Mouse (Mus musculus) lung, embryonic 16.5 days (tissue): ENCODE measurements around the gene Sppl3. TPM values are rescaled to one million over a fixed set of nuclear protein-coding genes. Genes with fewer than 3 reads are reported as not detected.

Experiments used
- ATAC-seq: fragments of 200-750 bp; cut with Nextera tagmentation; 2 replicates; pipeline ENCODE4 v1.8.0; 2017; ENCODE audit warnings: low read depth, mild to moderate bottlenecking, moderate library complexity
- H3K27ac ChIP-seq: fragments of 300-500 bp; sonication (generic); 2 replicates; pipeline ENCODE4 v1.5.1; 2014; ENCODE audit warnings: mild to moderate bottlenecking, control low read depth, low read length
- H3K27me3 ChIP-seq: fragments of 300-500 bp; sonication (generic); 2 replicates; pipeline ENCODE4 v1.6.1; 2014; ENCODE audit warnings: low read depth, low read length, mixed read lengths; ENCODE audit not compliant: control insufficient read depth, insufficient read depth
- H3K36me3 ChIP-seq: fragments of 300-500 bp; sonication (generic); 2 replicates; pipeline ENCODE4 v1.6.1; 2014; ENCODE audit warnings: low read length; ENCODE audit not compliant: control insufficient read depth, insufficient read depth
- H3K4me1 ChIP-seq: fragments of 300-500 bp; sonication (generic); replicated peaks from 2 replicates; pipeline ENCODE4 v1.6.1; 2014; ENCODE audit warnings: low read length, mixed read lengths; ENCODE audit not compliant: control insufficient read depth, insufficient read depth
- H3K4me2 ChIP-seq: fragments of 300-500 bp; sonication (generic); 2 replicates; pipeline ENCODE4 v1.6.1; 2014; ENCODE audit warnings: low read depth, low read length, control low read depth
- H3K4me3 ChIP-seq: fragments of 300-500 bp; sonication (generic); 2 replicates; pipeline ENCODE4 v1.5.1; 2014; ENCODE audit warnings: mild to moderate bottlenecking, low read length, control low read depth
- H3K9ac ChIP-seq: fragments of 300-500 bp; sonication (generic); 2 replicates; pipeline ENCODE4 v1.6.1; 2014; ENCODE audit warnings: low read length, control low read depth
- H3K9me3 ChIP-seq: fragments of 300-500 bp; sonication (generic); 2 replicates; pipeline ENCODE4 v1.6.1; 2016; ENCODE audit warnings: low read length; ENCODE audit not compliant: control insufficient read depth
- WGBS: fragments of 180-500 bp; shearing (Covaris S2); extraction: QIAGEN DNeasy Blood & Tissue Kit; methylation state at CpG from one replicate; pipeline ENCODE4 v1.1.7; 2014; 5-methylcytosine and 5-hydroxymethylcytosine counted together
- polyA plus RNA-seq: library from polyadenylated mRNA; unstranded; fragments of >200 nt; fragmentation: Nextera tagmentation; extraction: Ambion mirVana; gene quantifications from 2 replicates; pipeline ENCODE4 v1.2.1, GENCODE M21; 2015

Sppl3 gene
- polyA plus RNA-seq, 1 experiment from 2014 or later: 9.6 TPM

GRCm38 (mm10) chr5:115117467-115117866 lies 106.5 kb downstream of the Sppl3 start:
- Histone ChIP-seq H3K9me3 (no peaks in the 10 kb centered on the region), H3K36me3 (peaks cover 15% of the 10 kb centered on the region; the same call in 1 of the 2 replicates), H3K27me3 (no peaks in the 10 kb centered on the region), H3K4me3 (no peak overlapping the region), H3K9ac (no peak overlapping the region), H3K27ac (no peak overlapping the region), H3K4me2 (no peak overlapping the region), H3K4me1 (peaks cover 11% of the 10 kb centered on the region; the same call in 1 of the 2 replicates)
- WGBS: 78% methylated on average over 13 of the region's 13 CpGs
- ATAC-seq: no peak

GRCm38 (mm10) chr5:115118961-115119570 lies 108.1 kb downstream of the Sppl3 start, which contains the start of gene Acads:
TSS of gene Acads (minus strand) at chr5:115119346.
- Histone ChIP-seq H3K27ac (peak within 1 kb of the TSS; percentile 67), H3K9ac (peak within 1 kb of the TSS; percentile 89), H3K4me3 (peak within 1 kb of the TSS; percentile 99), H3K36me3 (peaks cover 14% of the 10 kb centered on the region; the same call in 1 of the 2 replicates), H3K4me2 (peak within 1 kb of the TSS; percentile 82), H3K4me1 (peaks cover 11% of the 10 kb centered on the region; the same call in 1 of the 2 replicates), H3K9me3 (no peaks in the 10 kb centered on the region), H3K27me3 (no peaks in the 10 kb centered on the region)
- under 1% methylated on average over 37 of the region's 39 CpGs for WGBS
- peak; percentile 98 for ATAC-seq

- no peaks in the 10 kb centered on the region for H3K9me3 ChIP-seq
- WGBS: 80% methylated on average over 5 of the region's 5 CpGs
- peaks cover 6% of the 10 kb centered on the region; the same call in 1 of the 2 replicates for H3K36me3 ChIP-seq
- no peak overlapping the region for H3K4me2 ChIP-seq
- ATAC-seq: no peak
- H3K4me3 ChIP-seq: no peak overlapping the region
- no peak overlapping the region for H3K9ac ChIP-seq
- no peak overlapping the region for H3K27ac ChIP-seq
- peaks cover 19% of the 10 kb centered on the region for H3K4me1 ChIP-seq
- no peaks in the 10 kb centered on the region for H3K27me3 ChIP-seq
These were observed 110.0 kb downstream of the Sppl3 start for GRCm38 (mm10) chr5:115120978-115121377.

- Histone ChIP-seq H3K27me3 (no peaks in the 10 kb centered on the region), H3K27ac (no peak overlapping the region), H3K9me3 (no peaks in the 10 kb centered on the region), H3K4me2 (no peak overlapping the region), H3K36me3 (peaks cover 16% of the 10 kb centered on the region; the same call in 1 of the 2 replicates), H3K4me3 (no peak overlapping the region), H3K4me1 (peaks cover 8% of the 10 kb centered on the region), H3K9ac (no peak overlapping the region)
- WGBS: 91% methylated on average over 6 of the region's 6 CpGs
- peak; percentile 32; the same call in 1 of the 2 replicates for ATAC-seq
These were observed 113.8 kb downstream of the Sppl3 start for GRCm38 (mm10) chr5:115124690-115125089.

DNA sequence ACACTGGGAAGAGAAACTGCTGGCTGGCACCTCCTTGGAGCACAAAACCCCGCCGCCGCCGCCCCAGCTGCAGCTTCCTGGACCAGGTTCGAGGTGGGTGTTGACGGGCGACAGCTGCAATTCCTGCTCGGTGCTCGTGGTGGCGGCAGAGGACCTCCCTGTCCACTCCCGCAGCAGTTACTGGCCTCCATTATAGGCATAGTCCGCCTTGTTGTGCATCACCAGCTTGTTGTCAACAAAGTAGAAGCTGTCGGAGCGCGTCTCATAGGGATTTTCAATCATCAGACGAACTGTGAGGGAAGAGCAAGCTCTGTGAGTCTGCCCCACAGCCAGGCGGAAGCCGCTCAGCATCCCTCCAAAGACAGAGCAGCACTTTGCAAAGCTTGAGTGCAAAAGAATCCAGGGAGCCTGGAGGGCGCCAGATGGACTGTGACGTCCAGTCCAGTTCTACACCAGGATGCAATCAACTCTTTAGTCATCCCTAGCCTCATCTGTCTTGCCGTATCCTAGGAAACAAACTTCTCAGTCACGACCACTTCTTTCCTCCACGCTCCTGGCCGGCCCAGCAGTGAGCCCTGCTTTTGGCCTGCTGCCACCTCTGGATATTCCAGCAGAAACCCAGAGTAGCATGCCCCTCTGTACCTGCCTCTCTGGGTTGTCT lies 114.4 kb downstream of the Sppl3 start:
- WGBS: 20% methylated on average over 24 of the region's 24 CpGs
- H3K4me1 ChIP-seq: peaks cover 8% of the 10 kb centered on the region
- H3K4me2 ChIP-seq: 0 out of 2 replicates have a peak overlapping the region, but pooled peaks have one; percentile 18
- H3K9ac ChIP-seq: no peak overlapping the region
- H3K27ac ChIP-seq: no peak overlapping the region
- ATAC-seq: peak; percentile 88
- no peaks in the 10 kb centered on the region for H3K27me3 ChIP-seq
- peaks cover 16% of the 10 kb centered on the region; the same call in 1 of the 2 replicates for H3K36me3 ChIP-seq
- no peaks in the 10 kb centered on the region for H3K9me3 ChIP-seq
- H3K4me3 ChIP-seq: 0 out of 2 replicates have a peak overlapping the region, but pooled peaks have one; percentile 17

- Histone ChIP-seq H3K4me3 (no peak overlapping the region), H3K36me3 (peaks cover 16% of the 10 kb centered on the region; the same call in 1 of the 2 replicates), H3K27me3 (no peaks in the 10 kb centered on the region), H3K4me1 (peaks cover 8% of the 10 kb centered on the region), H3K4me2 (no peak overlapping the region), H3K9ac (no peak overlapping the region), H3K27ac (no peak overlapping the region), H3K9me3 (no peaks in the 10 kb centered on the region)
- WGBS: 86% methylated on average over 28 of the region's 28 CpGs
- no peak for ATAC-seq
These were observed 115.8 kb downstream of the Sppl3 start for GRCm38 (mm10) chr5:115126578-115127312.

DNA sequence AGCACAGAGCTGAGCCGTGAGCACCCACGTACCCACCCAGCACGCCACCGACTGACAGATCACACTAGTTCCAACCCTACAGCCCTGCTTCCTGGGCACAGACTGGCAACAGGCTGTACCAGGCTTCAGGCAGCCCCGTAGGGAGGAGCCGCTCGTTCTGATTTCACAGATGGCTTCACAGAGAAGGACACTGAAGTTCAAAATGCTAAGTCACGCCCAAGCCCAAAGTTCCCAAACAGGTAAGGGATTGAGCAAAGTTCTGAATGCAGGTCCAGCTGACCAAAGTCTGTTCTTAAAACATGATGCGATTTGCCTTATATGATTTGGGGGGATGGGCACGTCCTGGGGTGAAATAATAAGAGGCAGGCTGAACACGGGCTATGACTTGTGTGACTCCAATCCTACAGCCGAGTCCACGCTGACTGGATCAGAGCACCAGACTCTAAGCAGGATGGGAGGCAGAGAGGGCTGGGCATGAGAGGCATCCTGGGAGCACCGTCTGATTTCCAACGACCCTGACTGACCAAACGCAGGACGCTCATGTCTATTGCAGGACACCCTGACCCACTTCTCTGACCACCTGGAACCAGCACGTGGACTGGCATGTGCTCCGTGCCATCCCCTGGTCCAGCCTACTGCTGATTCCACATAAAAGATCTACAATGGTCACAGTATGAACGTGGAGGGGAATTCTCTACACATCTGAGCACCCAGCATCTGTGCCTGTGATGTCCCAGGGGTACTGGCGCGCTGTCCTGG lies 116.7 kb downstream of the Sppl3 start:
- Histone ChIP-seq H3K9me3 (no peaks in the 10 kb centered on the region), H3K27ac (no peak overlapping the region), H3K4me2 (no peak overlapping the region), H3K4me1 (peaks cover 8% of the 10 kb centered on the region), H3K27me3 (no peaks in the 10 kb centered on the region), H3K4me3 (no peak overlapping the region), H3K36me3 (peaks cover 16% of the 10 kb centered on the region; the same call in 1 of the 2 replicates), H3K9ac (no peak overlapping the region)
- no peak for ATAC-seq
- 87% methylated on average over 22 of the region's 22 CpGs for WGBS

- ATAC-seq: no peak
- Histone ChIP-seq H3K36me3 (peaks cover 12% of the 10 kb centered on the region; the same call in 1 of the 2 replicates), H3K9ac (no peak overlapping the region), H3K4me2 (no peak overlapping the region), H3K4me1 (peaks cover 19% of the 10 kb centered on the region), H3K27ac (no peak overlapping the region), H3K9me3 (no peaks in the 10 kb centered on the region), H3K27me3 (no peaks in the 10 kb centered on the region), H3K4me3 (no peak overlapping the region)
- 86% methylated on average over 6 of the region's 6 CpGs for WGBS
These were observed 118.4 kb downstream of the Sppl3 start for GRCm38 (mm10) chr5:115129328-115129727.
